Mouse (Mus musculus) embryonic facial prominence, embryonic 12.5 days (tissue): ENCODE results near the gene Phc2. TPM values are rescaled to one million over a fixed set of nuclear protein-coding genes. Genes with fewer than 3 reads are reported as not detected.

Experiments
- ATAC-seq: fragments of 200-750 bp; cut with Nextera tagmentation; 2 replicates; pipeline ENCODE4 v1.8.0; 2017; ENCODE audit not compliant: insufficient number of reproducible peaks, insufficient read depth, low FRiP score, low TSS enrichment
- H3K27ac ChIP-seq: fragments of 300-500 bp; sonication (generic); 2 replicates; pipeline ENCODE4 v1.5.1; 2016; ENCODE audit warnings: mild to moderate bottlenecking
- H3K27me3 ChIP-seq: fragments of 300-500 bp; sonication (generic); 2 replicates; pipeline ENCODE4 v1.6.1; 2016; ENCODE audit warnings: mild to moderate bottlenecking, moderate library complexity
- H3K36me3 ChIP-seq: fragments of 300-500 bp; sonication (generic); 2 replicates; pipeline ENCODE4 v1.6.1; 2016; ENCODE audit warnings: mild to moderate bottlenecking
- H3K4me1 ChIP-seq: fragments of 300-500 bp; sonication (generic); 2 replicates; pipeline ENCODE4 v1.6.1; 2016
- H3K4me2 ChIP-seq: fragments of 300-500 bp; sonication (generic); replicated peaks from 2 replicates; pipeline ENCODE4 v1.6.1; 2016; ENCODE audit warnings: mild to moderate bottlenecking, moderate library complexity
- H3K4me3 ChIP-seq: fragments of 300-500 bp; sonication (generic); 2 replicates; pipeline ENCODE4 v1.5.1; 2016; ENCODE audit warnings: mild to moderate bottlenecking
- H3K9ac ChIP-seq: fragments of 300-500 bp; sonication (generic); 2 replicates; pipeline ENCODE4 v1.6.1; 2016; ENCODE audit warnings: mild to moderate bottlenecking, moderate library complexity
- H3K9me3 ChIP-seq: fragments of 300-500 bp; sonication (generic); 2 replicates; pipeline ENCODE4 v1.6.1; 2016; ENCODE audit warnings: mild to moderate bottlenecking, moderate library complexity
- WGBS: fragments of 180-500 bp; shearing (Covaris S2); methylation state at CpG from one replicate; pipeline ENCODE4 v1.1.7; 2016; 5-methylcytosine and 5-hydroxymethylcytosine counted together
- polyA plus RNA-seq: library from polyadenylated mRNA; unstranded; fragments of >200 nt; fragmentation: Nextera tagmentation; extraction: Ambion mirVana; gene quantifications from 2 replicates; pipeline ENCODE4 v1.2.1, GENCODE M21; 2016

The Phc2 gene
- polyA plus RNA-seq, 1 experiment from 2014 or later = 82.4 TPM

- no peaks in the 10 kb centered on the region for H3K9me3 ChIP-seq
- H3K9ac ChIP-seq = peak overlapping the region; percentile 45
- peaks cover 43% of the 10 kb centered on the region for H3K4me1 ChIP-seq
- H3K36me3 ChIP-seq = 0 out of 2 replicates have a peak, but pooled peaks cover under 1% of the 10 kb centered on the region
- ATAC-seq = no peak
- peak overlapping the region; percentile 19; the same call in 1 of the 2 replicates for H3K4me3 ChIP-seq
- peak overlapping the region; percentile 54 for H3K4me2 ChIP-seq
- WGBS = 36% methylated on average over 13 of the region's 13 CpGs
- H3K27me3 ChIP-seq = no peaks in the 10 kb centered on the region
- H3K27ac ChIP-seq = 0 out of 2 replicates have a peak overlapping the region, but pooled peaks have one; percentile 17
These were observed 57.7 kb downstream of the Phc2 start for GRCm38 (mm10) chr4:128712136-128712655.

GRCm38 (mm10) chr4:128712941-128713340 is 58.4 kb downstream of the Phc2 start:
- peaks cover 46% of the 10 kb centered on the region for H3K4me1 ChIP-seq
- no peak overlapping the region for H3K27ac ChIP-seq
- ATAC-seq = no peak
- H3K9ac ChIP-seq = no peak overlapping the region
- no peaks in the 10 kb centered on the region for H3K9me3 ChIP-seq
- no peak overlapping the region for H3K4me3 ChIP-seq
- H3K27me3 ChIP-seq = no peaks in the 10 kb centered on the region
- no peaks in the 10 kb centered on the region for H3K36me3 ChIP-seq
- no peak overlapping the region for H3K4me2 ChIP-seq
- WGBS = 64% methylated on average over 6 of the region's 6 CpGs

GRCm38 (mm10) chr4:128715241-128716204 is 61.0 kb downstream of the Phc2 start:
- Histone ChIP-seq H3K9me3 (no peaks in the 10 kb centered on the region), H3K4me3 (0 out of 2 replicates have a peak overlapping the region, but pooled peaks have one; percentile 2), H3K36me3 (no peaks in the 10 kb centered on the region), H3K4me1 (peaks cover 54% of the 10 kb centered on the region), H3K4me2 (peak overlapping the region; percentile 41), H3K27me3 (no peaks in the 10 kb centered on the region), H3K9ac (0 out of 2 replicates have a peak overlapping the region, but pooled peaks have one; percentile 4), H3K27ac (peak overlapping the region; percentile 87)
- peak; percentile 72 for ATAC-seq
- WGBS = 7% methylated on average over 14 of the region's 14 CpGs

GRCm38 (mm10) chr4:128716279-128716678 is 61.8 kb downstream of the Phc2 start:
- Histone ChIP-seq H3K9ac (0 out of 2 replicates have a peak overlapping the region, but pooled peaks have one; percentile 16), H3K27ac (peak overlapping the region; percentile 87), H3K4me1 (peaks cover 57% of the 10 kb centered on the region), H3K27me3 (no peaks in the 10 kb centered on the region), H3K4me2 (peak overlapping the region; percentile 41), H3K36me3 (no peaks in the 10 kb centered on the region), H3K4me3 (0 out of 2 replicates have a peak overlapping the region, but pooled peaks have one; percentile 2), H3K9me3 (no peaks in the 10 kb centered on the region)
- no peak for ATAC-seq
- WGBS = 4% methylated on average over 4 of the region's 4 CpGs

- peak overlapping the region; percentile 87 for H3K27ac ChIP-seq
- no peak overlapping the region for H3K4me2 ChIP-seq
- peaks cover 59% of the 10 kb centered on the region for H3K4me1 ChIP-seq
- 47% methylated on average over 9 of the region's 9 CpGs for WGBS
- no peak for ATAC-seq
- no peaks in the 10 kb centered on the region for H3K9me3 ChIP-seq
- no peaks in the 10 kb centered on the region for H3K36me3 ChIP-seq
- H3K4me3 ChIP-seq = no peak overlapping the region
- no peaks in the 10 kb centered on the region for H3K27me3 ChIP-seq
- no peak overlapping the region; the same call in 1 of the 2 replicates for H3K9ac ChIP-seq
These were observed 62.2 kb downstream of the Phc2 start for GRCm38 (mm10) chr4:128716731-128717130.

- H3K9me3 ChIP-seq = no peaks in the 10 kb centered on the region
- H3K4me3 ChIP-seq = no peak overlapping the region
- 0 out of 2 replicates have a peak, but pooled peaks cover 4% of the 10 kb centered on the region for H3K36me3 ChIP-seq
- no peak for ATAC-seq
- H3K27ac ChIP-seq = no peak overlapping the region
- H3K27me3 ChIP-seq = no peaks in the 10 kb centered on the region
- peaks cover 40% of the 10 kb centered on the region for H3K4me1 ChIP-seq
- H3K9ac ChIP-seq = no peak overlapping the region
- WGBS = 31% methylated on average over 5 of the region's 5 CpGs
- no peak overlapping the region for H3K4me2 ChIP-seq
These were observed 65.6 kb downstream of the Phc2 start for GRCm38 (mm10) chr4:128720110-128720509.

GRCm38 (mm10) chr4:128721061-128721648 is 66.7 kb downstream of the Phc2 start:
- no peak for ATAC-seq
- H3K4me3 ChIP-seq = no peak overlapping the region
- 0 out of 2 replicates have a peak overlapping the region, but pooled peaks have one; percentile 8 for H3K27ac ChIP-seq

GRCm38 (mm10) chr4:128721761-128722160 is 67.3 kb downstream of the Phc2 start:
- Histone ChIP-seq H3K27me3 (no peaks in the 10 kb centered on the region), H3K4me3 (no peak overlapping the region), H3K9ac (no peak overlapping the region), H3K4me1 (peaks cover 28% of the 10 kb centered on the region), H3K4me2 (no peak overlapping the region), H3K27ac (no peak overlapping the region), H3K36me3 (0 out of 2 replicates have a peak, but pooled peaks cover 4% of the 10 kb centered on the region), H3K9me3 (no peaks in the 10 kb centered on the region)
- 75% methylated on average over 4 of the region's 4 CpGs for WGBS
- no peak for ATAC-seq

More at GRCm38 (mm10) chr4:128721061-128721648, 66.7 kb downstream of the Phc2 start:
- WGBS = 64% methylated on average over 9 of the region's 9 CpGs
- Histone ChIP-seq H3K27me3 (no peaks in the 10 kb centered on the region), H3K36me3 (0 out of 2 replicates have a peak, but pooled peaks cover 4% of the 10 kb centered on the region), H3K9ac (no peak overlapping the region), H3K4me2 (no peak overlapping the region), H3K4me1 (peaks cover 30% of the 10 kb centered on the region), H3K9me3 (no peaks in the 10 kb centered on the region)

- Histone ChIP-seq H3K36me3 (0 out of 2 replicates have a peak, but pooled peaks cover 4% of the 10 kb centered on the region), H3K9me3 (no peaks in the 10 kb centered on the region), H3K27me3 (no peaks in the 10 kb centered on the region), H3K4me1 (peaks cover 27% of the 10 kb centered on the region), H3K4me2 (no peak overlapping the region), H3K27ac (no peak overlapping the region), H3K4me3 (no peak overlapping the region), H3K9ac (no peak overlapping the region)
- ATAC-seq = no peak
- WGBS = 78% methylated on average over 8 of the region's 8 CpGs
These were observed 68.4 kb downstream of the Phc2 start for GRCm38 (mm10) chr4:128722932-128723331.

GRCm38 (mm10) chr4:128723431-128723830 is 68.9 kb downstream of the Phc2 start:
- Histone ChIP-seq H3K27ac (no peak overlapping the region), H3K4me2 (no peak overlapping the region)

GRCm38 (mm10) chr4:128724059-128724458 is 69.6 kb downstream of the Phc2 start:
- Histone ChIP-seq H3K4me2 (no peak overlapping the region), H3K4me1 (peaks cover 33% of the 10 kb centered on the region), H3K9ac (no peak overlapping the region), H3K4me3 (no peak overlapping the region), H3K27me3 (no peaks in the 10 kb centered on the region), H3K36me3 (0 out of 2 replicates have a peak, but pooled peaks cover 4% of the 10 kb centered on the region), H3K9me3 (no peaks in the 10 kb centered on the region), H3K27ac (no peak overlapping the region)
- ATAC-seq = no peak
- WGBS = 55% methylated on average over 7 of the region's 7 CpGs

More at GRCm38 (mm10) chr4:128723431-128723830, 68.9 kb downstream of the Phc2 start:
- no peak overlapping the region for H3K9ac ChIP-seq
- no peak for ATAC-seq
- no peak overlapping the region for H3K4me3 ChIP-seq
- 0 out of 2 replicates have a peak, but pooled peaks cover 4% of the 10 kb centered on the region for H3K36me3 ChIP-seq
- H3K9me3 ChIP-seq = no peaks in the 10 kb centered on the region
- no peaks in the 10 kb centered on the region for H3K27me3 ChIP-seq
- H3K4me1 ChIP-seq = peaks cover 27% of the 10 kb centered on the region
- WGBS = 84% methylated on average over 13 of the region's 13 CpGs
